Mouse (Mus musculus): Measurements from ENCODE around the gene Cic. TPM values are rescaled to one million over a fixed set of nuclear protein-coding genes. Genes with fewer than 3 reads are reported as not detected.

Cic gene
- polyA plus RNA-seq, 1 experiment from 2014 or later = 39.1 TPM

DNA sequence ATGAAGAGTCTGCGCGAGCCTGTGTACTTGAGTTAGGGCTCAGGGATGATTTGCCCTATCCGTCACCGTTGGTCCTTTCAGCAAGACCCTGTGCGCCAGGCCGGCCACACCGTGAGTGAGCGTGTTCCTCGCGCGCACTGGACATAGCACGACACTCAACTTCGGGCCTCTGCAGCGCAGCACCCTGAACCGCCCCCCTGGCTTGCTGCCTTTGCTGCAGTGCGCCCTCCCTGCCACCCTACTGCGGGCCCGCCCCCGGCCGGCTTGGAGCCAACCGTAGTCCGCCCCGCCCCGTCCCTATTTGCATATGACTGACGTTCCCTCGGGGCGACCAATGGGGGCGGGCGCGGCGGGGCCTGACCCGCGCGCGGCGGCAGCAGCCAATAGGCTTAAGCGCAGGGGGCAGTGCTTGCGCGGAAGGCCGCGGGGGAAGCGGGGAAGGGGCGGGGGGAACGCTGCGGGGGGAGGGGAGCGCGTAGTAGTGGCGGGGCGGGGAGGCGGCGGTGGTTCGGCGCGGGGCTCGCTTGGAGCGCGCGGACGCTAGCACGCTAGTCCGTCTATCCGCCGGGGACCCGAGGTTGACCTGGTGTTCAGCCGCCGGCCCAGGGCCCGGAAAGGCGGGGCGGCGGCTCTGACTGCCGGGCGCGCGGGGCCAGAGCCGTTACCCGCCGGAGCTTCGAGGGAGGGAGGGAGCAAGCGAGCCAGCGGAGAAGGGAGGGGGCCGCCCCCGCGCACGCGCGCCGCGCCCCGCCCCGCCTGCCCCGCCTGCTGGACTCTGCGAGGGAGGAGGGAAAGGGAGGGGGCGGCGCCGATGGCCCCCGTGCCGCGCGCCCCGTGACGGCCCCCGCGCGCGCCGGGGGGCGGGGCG is 14.5 kb downstream of the Cic start:
- peaks cover 27% of the 10 kb centered on the region for H3K4me1 ChIP-seq (ENCODE audit: insufficient read depth)

DNA sequence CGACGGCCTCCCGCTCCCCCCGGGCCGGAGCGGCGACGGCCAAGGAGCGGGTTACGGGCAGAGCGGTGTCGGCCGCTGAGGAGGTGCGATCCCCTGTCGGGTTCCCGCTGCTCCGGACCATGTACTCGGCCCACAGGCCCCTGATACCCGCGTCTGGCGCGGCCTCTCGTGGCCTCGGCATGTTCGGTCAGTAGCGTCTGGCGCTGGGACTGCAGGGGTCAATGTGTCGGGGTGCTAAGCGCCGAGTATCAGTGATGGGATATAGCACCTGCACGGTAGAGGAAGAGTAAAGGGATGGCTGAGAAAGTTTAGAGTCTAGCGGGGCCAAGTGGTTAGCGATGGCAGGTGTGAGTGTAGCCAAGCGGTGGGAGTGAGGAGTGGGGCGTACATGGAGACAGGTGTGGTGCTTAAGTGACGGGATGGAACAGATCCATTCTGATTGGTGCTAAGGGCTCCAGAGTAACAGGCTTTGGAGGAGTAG is 15.3 kb downstream of the Cic start:
- Histone ChIP-seq H3K9ac (peak overlapping the region; percentile 75), H3K9me3 (ENCODE audit: low read depth, low read length) (no peaks in the 10 kb centered on the region), H3K4me3 (ENCODE audit: low read depth, low read length) (peak overlapping the region; percentile 76), H3K27me3 (ENCODE audit: insufficient read depth, low read length) (no peaks in the 10 kb centered on the region), H3K27ac (ENCODE audit: low read depth) (peak overlapping the region; percentile 99), H3K36me3 (ENCODE audit: insufficient read depth) (peaks cover 32% of the 10 kb centered on the region), H3K4me2 (peak overlapping the region; percentile 93), H3K4me1 (ENCODE audit: insufficient read depth) (peaks cover 27% of the 10 kb centered on the region)
- peak; percentile 38 for TF ChIP-seq CTCF (IDR thresholded peaks at IDR 0.05; ENCODE audit: low read depth)
- WGBS = under 1% methylated on average over 31 of the region's 36 CpGs
- no peak for ATAC-seq (ENCODE audit: insufficient read depth)
- peak; percentile 58 for DNase-seq

More for the DNA sequence above, 14.5 kb downstream of the Cic start:
- Histone ChIP-seq H3K27ac (ENCODE audit: low read depth) (peak overlapping the region; percentile 99), H3K9ac (peak overlapping the region; percentile 75), H3K4me2 (peak overlapping the region; percentile 93), H3K36me3 (ENCODE audit: insufficient read depth) (peaks cover 24% of the 10 kb centered on the region), H3K4me3 (ENCODE audit: low read depth, low read length) (peak overlapping the region; percentile 76), H3K9me3 (ENCODE audit: low read depth, low read length) (no peaks in the 10 kb centered on the region), H3K27me3 (ENCODE audit: insufficient read depth, low read length) (no peaks in the 10 kb centered on the region)
- WGBS = 1% methylated on average over 73 of the region's 108 CpGs
- peak; percentile 74 for ATAC-seq (ENCODE audit: insufficient read depth)
- DNase-seq = peak; percentile 97
- TF ChIP-seq CTCF (IDR thresholded peaks at IDR 0.05; ENCODE audit: low read depth) = no peak

DNA sequence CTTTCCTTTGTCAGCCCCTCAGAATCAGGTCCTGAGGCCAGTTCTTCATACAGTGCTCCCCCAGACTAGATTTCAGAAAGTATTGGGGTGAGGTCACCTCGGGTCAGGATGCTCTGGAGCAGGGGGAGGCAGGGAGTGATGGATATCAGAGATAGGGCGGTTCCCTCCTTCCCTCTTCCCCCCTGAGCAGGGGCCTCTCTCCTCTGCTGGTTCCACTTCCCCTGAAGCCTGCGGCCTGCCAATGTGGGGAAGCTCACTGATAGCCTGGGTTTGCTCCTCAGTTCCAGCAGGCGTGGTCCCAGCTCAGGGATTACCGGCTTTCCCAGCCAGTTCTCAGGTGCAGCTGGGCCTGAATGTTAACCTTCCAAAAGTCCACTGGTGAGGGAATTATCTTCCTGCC is 16.1 kb downstream of the Cic start:
- Histone ChIP-seq H3K4me2 (peak overlapping the region; percentile 93), H3K27me3 (ENCODE audit: insufficient read depth, low read length) (no peaks in the 10 kb centered on the region), H3K4me3 (ENCODE audit: low read depth, low read length) (peak overlapping the region; percentile 76), H3K9me3 (ENCODE audit: low read depth, low read length) (no peaks in the 10 kb centered on the region), H3K4me1 (ENCODE audit: insufficient read depth) (peaks cover 27% of the 10 kb centered on the region), H3K36me3 (ENCODE audit: insufficient read depth) (peaks cover 40% of the 10 kb centered on the region), H3K9ac (peak overlapping the region; percentile 75), H3K27ac (ENCODE audit: low read depth) (peak overlapping the region; percentile 99)
- no peak for TF ChIP-seq CTCF (IDR thresholded peaks at IDR 0.05; ENCODE audit: low read depth)
- 8% methylated on average over 5 of the region's 5 CpGs for WGBS
- DNase-seq (peak; percentile 40), ATAC-seq (ENCODE audit: insufficient read depth) (no peak)

DNA sequence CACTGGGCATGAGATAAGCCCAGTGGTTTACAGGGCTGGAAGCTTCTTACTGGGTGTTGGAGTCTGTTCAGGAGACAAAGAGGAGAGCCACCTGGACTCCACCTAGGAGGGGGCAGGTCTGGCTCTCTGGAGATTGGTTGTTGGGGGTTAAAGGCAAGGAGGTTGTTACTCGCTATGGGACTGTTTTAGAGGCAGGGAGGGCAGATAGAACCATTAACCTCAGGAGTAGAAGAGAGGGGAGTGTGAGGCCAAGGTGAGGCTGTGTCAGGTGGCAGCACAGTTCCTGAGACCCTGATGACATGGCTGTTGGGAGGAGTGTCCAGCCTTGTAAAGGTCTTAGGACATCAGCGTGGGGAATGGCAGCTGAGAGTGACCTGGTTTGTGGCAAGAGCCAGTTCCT is 16.7 kb downstream of the Cic start:
- peaks cover 27% of the 10 kb centered on the region for H3K4me1 ChIP-seq (ENCODE audit: insufficient read depth)
- H3K4me3 ChIP-seq (ENCODE audit: low read depth, low read length) = peak overlapping the region; percentile 76
- no peak for TF ChIP-seq CTCF (IDR thresholded peaks at IDR 0.05; ENCODE audit: low read depth)
- DNase-seq (no peak), ATAC-seq (ENCODE audit: insufficient read depth) (no peak)
- no peaks in the 10 kb centered on the region for H3K27me3 ChIP-seq (ENCODE audit: insufficient read depth, low read length)
- peak overlapping the region; percentile 93 for H3K4me2 ChIP-seq
- H3K27ac ChIP-seq (ENCODE audit: low read depth) = peak overlapping the region; percentile 26; the same call in 1 of the 2 replicates
- peak overlapping the region; percentile 75 for H3K9ac ChIP-seq
- H3K36me3 ChIP-seq (ENCODE audit: insufficient read depth) = peaks cover 46% of the 10 kb centered on the region
- H3K9me3 ChIP-seq (ENCODE audit: low read depth, low read length) = no peaks in the 10 kb centered on the region
- 50% methylated on average over 2 of the region's 2 CpGs for whole genome bisulfite sequencing

DNA sequence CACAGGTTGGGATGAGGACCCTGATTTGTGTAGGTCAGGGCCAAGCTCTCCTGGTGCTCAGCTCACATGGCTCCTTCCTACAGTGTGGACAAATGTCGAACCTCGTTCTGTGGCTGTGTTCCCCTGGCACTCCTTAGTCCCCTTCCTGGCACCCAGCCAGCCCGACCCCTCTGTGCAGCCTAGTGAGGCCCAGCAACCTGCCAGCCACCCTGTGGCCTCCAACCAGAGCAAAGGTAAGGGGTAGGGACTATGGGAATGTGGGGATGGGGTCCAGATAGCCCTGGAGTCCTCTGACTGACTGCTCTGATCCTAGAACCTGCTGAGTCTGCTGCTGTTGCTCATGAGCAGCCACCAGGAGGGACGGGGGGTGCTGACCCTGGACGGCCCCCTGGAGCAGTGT is 17.3 kb downstream of the Cic start:
- Histone ChIP-seq H3K27me3 (ENCODE audit: insufficient read depth, low read length) (no peaks in the 10 kb centered on the region), H3K4me3 (ENCODE audit: low read depth, low read length) (no peak overlapping the region), H3K9ac (no peak overlapping the region), H3K4me2 (no peak overlapping the region), H3K9me3 (ENCODE audit: low read depth, low read length) (no peaks in the 10 kb centered on the region), H3K27ac (ENCODE audit: low read depth) (no peak overlapping the region), H3K36me3 (ENCODE audit: insufficient read depth) (peaks cover 52% of the 10 kb centered on the region), H3K4me1 (ENCODE audit: insufficient read depth) (peaks cover 24% of the 10 kb centered on the region)
- 52% methylated on average over 5 of the region's 5 CpGs for WGBS
- ATAC-seq (ENCODE audit: insufficient read depth) (no peak), DNase-seq (no peak)
- no peak for TF ChIP-seq CTCF (IDR thresholded peaks at IDR 0.05; ENCODE audit: low read depth)

DNA sequence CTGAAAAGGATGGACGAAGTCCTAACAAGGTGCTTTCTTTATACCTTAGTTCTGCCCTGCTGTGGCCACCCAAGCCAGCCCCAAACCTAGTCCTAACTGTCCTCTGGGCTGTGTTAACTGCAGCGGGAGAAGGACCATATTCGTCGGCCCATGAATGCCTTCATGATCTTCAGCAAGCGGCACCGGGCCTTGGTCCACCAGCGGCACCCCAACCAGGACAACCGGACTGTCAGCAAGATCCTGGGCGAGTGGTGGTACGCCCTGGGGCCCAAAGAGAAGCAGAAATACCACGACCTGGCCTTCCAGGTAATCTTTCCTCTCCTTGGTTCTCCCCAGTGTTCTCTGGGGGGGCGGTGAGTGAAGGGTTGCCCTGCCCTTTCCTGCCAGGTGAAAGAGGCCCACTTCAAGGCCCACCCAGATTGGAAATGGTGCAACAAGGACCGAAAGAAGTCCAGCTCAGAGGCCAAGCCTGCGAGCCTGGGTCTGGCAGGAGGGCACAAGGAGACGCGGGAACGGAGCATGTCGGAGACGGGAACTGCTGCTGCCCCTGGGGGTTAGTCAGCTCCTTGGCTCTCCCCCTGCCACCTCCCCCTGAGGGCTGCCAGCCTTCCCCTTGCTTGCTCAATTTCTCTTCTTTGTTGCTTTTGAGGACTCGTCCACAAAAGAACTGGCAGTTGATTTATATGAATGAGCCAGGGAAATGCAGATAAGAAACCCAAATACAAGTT is 18.2 kb downstream of the Cic start:
- Histone ChIP-seq H3K27ac (ENCODE audit: low read depth) (no peak overlapping the region), H3K4me2 (no peak overlapping the region), H3K27me3 (ENCODE audit: insufficient read depth, low read length) (no peaks in the 10 kb centered on the region), H3K4me1 (ENCODE audit: insufficient read depth) (peaks cover 15% of the 10 kb centered on the region), H3K9me3 (ENCODE audit: low read depth, low read length) (no peaks in the 10 kb centered on the region), H3K4me3 (ENCODE audit: low read depth, low read length) (no peak overlapping the region), H3K9ac (no peak overlapping the region), H3K36me3 (ENCODE audit: insufficient read depth) (peaks cover 61% of the 10 kb centered on the region)
- ATAC-seq (ENCODE audit: insufficient read depth) = no peak
- WGBS = 89% methylated on average over 20 of the region's 20 CpGs
- TF ChIP-seq CTCF (IDR thresholded peaks at IDR 0.05; ENCODE audit: low read depth) = no peak
- no peak for DNase-seq

DNA sequence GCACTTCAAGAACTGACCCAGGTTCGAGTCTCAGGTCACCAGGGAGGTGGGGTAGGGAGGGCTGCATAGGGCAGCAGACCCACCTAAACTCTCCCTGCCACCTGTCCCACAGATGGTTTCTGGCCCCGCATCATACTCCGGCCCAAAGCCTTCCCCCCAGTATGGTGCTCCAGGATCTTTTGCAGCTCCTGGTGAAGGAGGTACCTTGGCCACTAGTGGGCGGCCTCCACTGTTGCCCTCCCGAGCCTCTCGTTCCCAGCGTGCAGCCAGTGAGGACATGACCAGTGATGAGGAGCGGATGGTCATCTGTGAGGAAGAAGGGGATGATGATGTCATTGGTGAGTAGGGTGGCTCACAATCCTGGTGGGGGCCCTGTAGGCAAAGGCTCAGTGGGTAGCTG is 19.5 kb downstream of the Cic start:
- Histone ChIP-seq H3K9me3 (ENCODE audit: low read depth, low read length) (no peaks in the 10 kb centered on the region), H3K36me3 (ENCODE audit: insufficient read depth) (peaks cover 74% of the 10 kb centered on the region), H3K4me2 (no peak overlapping the region), H3K27ac (ENCODE audit: low read depth) (no peak overlapping the region), H3K4me3 (ENCODE audit: low read depth, low read length) (no peak overlapping the region), H3K4me1 (ENCODE audit: insufficient read depth) (peaks cover 6% of the 10 kb centered on the region), H3K27me3 (ENCODE audit: insufficient read depth, low read length) (no peaks in the 10 kb centered on the region), H3K9ac (no peak overlapping the region)
- WGBS = 78% methylated on average over 8 of the region's 8 CpGs
- no peak; the same call in 1 of the 2 replicates for TF ChIP-seq CTCF (IDR thresholded peaks at IDR 0.05; ENCODE audit: low read depth)
- ATAC-seq (ENCODE audit: insufficient read depth) (no peak), DNase-seq (no peak)
